Mouse (Mus musculus) bone marrow, adult 2 months (tissue): ENCODE data around the gene Hjurp.

ENCODE experiments used
- CTCF ChIP-seq: fragments of 200-500 bp; IDR thresholded peaks from 2 replicates; pipeline ENCODE4 v1.5.1; 2011; ENCODE audit warnings: low read length, control low read depth; ENCODE audit not compliant: control insufficient read depth, insufficient read depth
- POLR2A ChIP-seq: fragments of 200-500 bp; IDR thresholded peaks from 2 replicates; pipeline ENCODE4 v1.6.1; 2011; ENCODE audit warnings: low read depth, mild to moderate bottlenecking, control low read depth, low read length, borderline replicate concordance; ENCODE audit not compliant: control insufficient read depth

GRCm38 (mm10) chr1:88285652-88286051 lies 8.2 kb upstream of the Hjurp start:
- TF ChIP-seq CTCF (no peak), POLR2A (no peak)
